Mouse (Mus musculus): Measurements from ENCODE around the gene Rasip1.
A peak's percentile ranks its signal among the peaks of the same experiment; 100 is the strongest.
"Not testable (repeated sequence)": the region's sequence is repeated elsewhere in the genome, so short reads cannot be mapped to it uniquely, and the experiment has no call there.

Gene Rasip1

DNA sequence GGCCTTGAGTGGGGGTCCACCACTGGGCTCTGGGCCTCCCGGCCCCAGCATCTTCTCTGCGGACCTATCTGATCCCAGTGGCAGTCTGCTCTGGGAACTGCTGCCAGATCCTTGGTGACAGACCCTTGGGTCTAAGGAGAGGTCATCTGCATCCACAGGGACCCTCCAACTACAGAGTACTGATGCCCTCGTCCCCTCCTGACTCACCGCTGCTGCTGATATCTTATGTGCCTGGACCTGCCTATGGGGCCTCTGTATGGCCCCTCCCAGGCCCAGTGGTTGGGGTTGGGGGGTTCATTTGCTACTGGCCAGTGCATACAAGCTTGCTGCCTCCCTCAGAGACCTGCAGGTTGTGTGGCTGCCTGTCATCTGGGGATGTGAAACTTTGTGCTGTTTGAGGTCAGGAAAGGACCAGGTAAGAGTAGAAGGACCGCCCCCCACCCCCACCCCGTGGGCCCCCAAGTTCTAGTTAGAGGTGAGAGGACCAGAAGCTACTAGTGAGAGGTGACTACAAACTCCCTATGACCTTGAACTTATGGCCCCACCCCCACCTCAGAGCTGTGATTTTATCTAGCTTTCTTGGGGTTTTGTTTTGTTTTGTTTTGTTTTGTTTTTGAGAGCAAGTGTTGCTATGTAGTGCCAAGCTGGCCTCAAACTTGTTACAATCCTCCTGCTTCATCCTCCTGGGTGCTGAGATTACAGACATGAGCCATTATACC lies 17.7 kb downstream of the Rasip1 start:
- no peak for DNase-seq (ENCODE audit: low spot score)

DNA sequence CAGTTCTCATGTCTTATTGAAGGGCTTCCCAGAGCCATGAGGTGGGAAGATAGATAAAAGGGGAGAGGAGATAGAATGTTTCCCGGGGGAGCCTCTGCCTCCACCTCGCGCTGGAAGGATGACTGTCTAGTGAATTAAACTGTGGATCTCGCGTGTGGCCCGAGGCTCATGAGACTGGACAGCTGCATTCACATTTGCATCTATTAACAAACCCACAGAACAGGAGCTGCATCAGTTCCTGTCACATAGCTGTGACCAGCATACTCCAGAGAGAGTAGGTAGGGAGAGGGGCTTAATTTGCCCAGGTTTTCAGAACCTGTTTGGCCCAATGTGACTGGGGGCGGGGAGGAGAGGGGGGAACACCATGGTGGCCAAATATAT lies 18.3 kb downstream of the Rasip1 start:
- no peak for DNase-seq (ENCODE audit: low spot score)

- DNase-seq (ENCODE audit: low spot score), result no peak
These were observed 19.4 kb downstream of the Rasip1 start for GRCm38 (mm10) chr7:45646671-45647070.

DNA sequence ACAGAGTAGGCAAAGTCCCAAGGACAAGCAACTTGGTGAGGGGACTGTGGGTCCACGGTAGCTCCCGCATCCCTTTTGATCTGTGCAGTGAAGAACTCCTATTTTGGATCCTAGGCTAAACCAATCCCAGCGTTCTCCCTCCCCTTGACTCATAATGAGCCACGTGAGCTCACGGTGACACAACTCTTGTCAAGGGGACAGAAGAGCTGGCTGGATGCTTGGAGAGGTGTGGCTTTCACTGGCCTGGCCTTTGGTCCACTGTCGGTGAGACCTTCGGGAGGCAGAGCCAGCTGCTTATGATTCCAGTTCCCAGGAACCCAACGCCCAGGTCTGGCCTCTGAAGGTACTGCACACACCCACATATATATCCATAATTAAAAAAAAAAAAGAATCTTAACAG lies 22.1 kb downstream of the Rasip1 start:
- DNase-seq (ENCODE audit: low spot score), result no peak

DNA sequence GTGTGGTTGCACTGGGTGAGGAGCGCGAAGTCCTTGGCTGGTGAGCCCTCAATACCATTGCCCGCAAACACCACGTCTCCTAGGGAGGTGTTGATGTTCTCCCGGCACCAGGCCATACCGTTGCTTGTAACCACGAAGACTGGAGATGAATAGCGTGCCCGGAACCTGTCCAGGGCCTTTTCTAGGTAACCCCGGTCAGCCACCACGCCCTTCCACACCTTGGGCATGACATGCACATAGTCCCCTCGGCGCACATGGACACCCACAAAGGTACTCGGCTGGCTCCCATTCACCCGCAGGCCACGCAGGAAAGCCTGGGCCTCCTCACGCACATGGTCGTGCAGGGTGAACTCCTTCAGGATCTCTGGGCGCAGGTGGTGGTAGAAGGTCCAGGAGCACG lies 23.2 kb downstream of the Rasip1 start:
- not testable (repeated sequence) for DNase-seq (ENCODE audit: low spot score)

- DNase-seq (ENCODE audit: low spot score), result no peak
These were observed 27.2 kb downstream of the Rasip1 start for GRCm38 (mm10) chr7:45654424-45655047.

DNA sequence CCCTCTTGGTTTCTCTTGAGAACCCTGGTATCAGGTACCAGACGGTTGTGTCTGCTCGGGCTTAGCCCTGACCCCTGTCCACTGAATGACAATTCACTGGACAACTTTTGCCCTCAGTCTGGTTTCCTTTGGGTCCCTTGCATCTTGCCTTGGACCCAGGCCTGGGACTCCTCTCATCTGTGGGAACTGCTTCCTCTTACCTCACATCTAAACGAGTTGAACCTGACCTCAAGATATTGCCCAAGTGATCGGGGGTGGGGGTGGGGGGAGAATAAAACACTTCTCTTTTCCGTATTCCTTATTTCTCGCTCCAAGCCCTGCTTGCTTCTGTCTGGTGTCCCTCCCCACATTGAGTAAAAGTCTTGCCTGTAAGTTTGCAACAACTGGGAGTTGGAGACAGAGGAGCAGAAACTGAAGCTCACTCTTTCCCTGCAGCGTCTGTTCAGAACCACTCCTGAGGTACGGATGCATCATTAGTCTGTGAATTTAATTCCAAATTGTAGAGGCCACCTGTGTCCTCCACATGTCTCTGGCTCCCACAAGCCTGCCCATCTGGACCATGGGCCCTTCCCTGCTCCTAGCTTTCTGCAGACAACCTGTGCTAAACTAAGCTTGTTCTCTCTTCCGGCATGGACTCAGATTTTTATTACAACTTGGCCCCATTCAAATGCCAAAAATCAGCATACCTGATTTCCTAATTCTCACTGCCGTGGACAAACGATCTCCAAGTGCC lies 33.6 kb downstream of the Rasip1 start:
- DNase-seq (ENCODE audit: low spot score), result no peak

- not testable (repeated sequence) for DNase-seq (ENCODE audit: low spot score)
These were observed 34.4 kb downstream of the Rasip1 start for GRCm38 (mm10) chr7:45661702-45662101.

GRCm38 (mm10) chr7:45665303-45666138 lies 38.2 kb downstream of the Rasip1 start:
- DNase-seq (ENCODE audit: low spot score), result no peak

GRCm38 (mm10) chr7:45666161-45666560 lies 38.9 kb downstream of the Rasip1 start, which contains the start of gene Fut2:
Gene Fut2 (minus strand): TSS chr7:45666394.
- DNase-seq (ENCODE audit: low spot score), result no peak

- DNase-seq (ENCODE audit: low spot score), result no peak
These were observed 40.5 kb downstream of the Rasip1 start for GRCm38 (mm10) chr7:45667761-45668160.

- DNase-seq (ENCODE audit: low spot score), result no peak
These were observed 41.6 kb downstream of the Rasip1 start for GRCm38 (mm10) chr7:45668921-45669320.

DNA sequence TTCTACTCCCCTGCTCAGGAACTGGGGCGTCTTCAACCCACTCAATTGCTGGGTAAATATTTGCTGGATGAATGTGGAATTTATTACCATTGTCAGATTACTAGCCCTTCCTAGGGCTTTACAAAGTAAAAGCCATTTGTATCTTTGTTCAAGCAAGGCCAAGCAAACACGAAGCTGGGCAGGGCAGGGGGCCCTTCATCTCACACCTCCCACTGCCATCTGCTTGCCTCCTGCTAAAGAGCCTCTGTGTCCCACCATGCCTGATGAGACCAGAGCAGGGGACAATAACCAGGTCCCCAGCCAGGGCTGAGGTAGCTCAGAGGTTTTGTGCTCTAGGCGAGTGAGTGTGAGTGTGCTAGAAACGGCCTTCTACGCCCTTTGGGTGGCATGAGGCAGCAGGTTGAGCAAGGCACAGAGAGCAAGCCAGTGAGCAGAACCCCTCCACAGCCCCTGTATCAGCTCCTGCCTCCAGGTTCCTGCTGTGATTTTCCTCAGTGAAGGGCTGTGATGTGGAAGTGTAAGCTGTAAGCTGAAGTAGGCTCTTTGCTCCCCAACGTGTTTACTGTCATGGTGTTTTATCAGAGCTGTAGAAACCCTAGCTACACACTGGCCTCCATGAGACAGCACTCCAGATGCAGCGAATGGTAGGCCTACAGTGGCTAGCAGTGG lies 50.5 kb downstream of the Rasip1 start:
- DNase-seq (ENCODE audit: low spot score), result no peak

GRCm38 (mm10) chr7:45678513-45678912 lies 51.2 kb downstream of the Rasip1 start:
- no peak for DNase-seq (ENCODE audit: low spot score)

DNA sequence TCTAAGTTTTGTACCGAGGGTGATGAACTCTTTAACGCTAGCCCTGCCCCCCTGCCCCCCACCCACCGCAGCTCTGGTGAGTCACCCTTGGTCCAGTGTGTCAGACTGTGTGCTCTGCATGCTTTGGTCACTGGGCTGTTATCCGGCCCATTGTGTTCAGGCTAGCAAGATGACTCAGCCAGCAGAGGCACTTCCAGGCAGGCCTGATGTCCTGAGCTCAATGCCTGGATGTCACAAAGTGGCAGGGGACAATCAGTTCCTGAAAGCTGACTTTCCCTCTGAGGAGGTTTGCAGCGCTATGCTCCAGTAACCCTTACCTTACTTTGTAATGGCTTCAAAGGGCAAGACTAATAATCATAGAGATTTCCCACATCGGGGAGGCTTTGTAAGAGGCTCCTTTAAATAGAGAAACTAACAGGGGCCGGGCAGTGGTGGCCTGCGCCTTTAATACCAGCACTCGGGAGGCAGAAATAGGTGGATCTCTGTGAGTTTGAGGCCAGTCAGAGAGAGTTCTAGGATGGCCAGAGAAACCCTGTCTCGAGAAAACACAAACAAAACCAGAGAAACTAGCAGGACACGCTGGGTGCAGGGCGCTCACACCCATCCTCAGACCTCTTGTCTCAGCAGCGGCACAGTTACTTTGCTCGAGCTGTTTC lies 52.8 kb downstream of the Rasip1 start:
- no peak for DNase-seq (ENCODE audit: low spot score)

- DNase-seq (ENCODE audit: low spot score), result no peak
These were observed 53.9 kb downstream of the Rasip1 start for GRCm38 (mm10) chr7:45681046-45681736.

DNA sequence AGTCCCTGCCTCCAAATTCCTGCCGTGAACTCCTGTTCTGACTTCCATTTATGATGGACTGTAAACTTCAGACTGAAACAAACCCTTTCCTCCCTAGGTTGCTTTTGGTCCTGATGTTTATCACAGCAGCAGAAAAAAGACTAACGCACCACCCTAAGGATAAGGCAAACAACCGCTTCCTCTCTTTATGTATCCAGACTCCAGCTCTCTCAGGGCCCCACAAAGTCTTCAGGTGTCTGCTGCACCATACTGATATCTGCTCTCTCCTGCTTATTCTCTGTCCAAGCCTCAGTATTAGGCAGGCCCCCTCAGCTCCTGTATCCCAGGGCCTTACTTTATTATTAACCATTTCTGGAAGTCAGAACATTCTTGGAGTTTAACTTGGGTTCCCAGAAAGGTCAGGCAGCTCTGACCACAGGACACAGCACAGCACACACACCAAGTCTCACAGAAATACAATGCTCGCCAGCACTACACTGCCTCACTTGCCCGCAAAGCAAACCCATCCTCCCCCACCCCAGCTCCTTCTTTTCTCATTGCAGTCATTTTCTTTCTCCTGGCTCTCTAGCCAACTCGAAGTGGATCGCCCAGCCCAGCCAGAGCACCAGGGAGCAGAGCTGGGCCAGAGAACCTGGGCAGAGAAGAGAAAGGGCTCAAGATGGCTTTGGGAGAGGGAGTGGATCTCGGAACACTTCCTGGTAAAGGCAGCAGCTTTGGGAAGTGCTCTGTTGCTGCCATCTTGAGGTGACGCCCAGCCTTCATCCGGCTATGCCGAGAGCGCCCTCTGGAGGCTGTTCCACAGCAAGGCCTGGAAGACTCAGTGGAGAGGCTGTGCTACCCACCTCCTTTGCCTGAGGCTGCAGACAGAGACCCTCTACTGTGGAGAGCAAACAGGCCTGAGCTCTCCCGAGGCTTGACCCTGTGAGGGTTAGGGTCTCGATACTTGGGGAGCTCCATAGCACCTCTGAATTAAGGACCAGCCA lies 55.1 kb downstream of the Rasip1 start:
- peak; percentile 85 for DNase-seq (ENCODE audit: low spot score)

DNA sequence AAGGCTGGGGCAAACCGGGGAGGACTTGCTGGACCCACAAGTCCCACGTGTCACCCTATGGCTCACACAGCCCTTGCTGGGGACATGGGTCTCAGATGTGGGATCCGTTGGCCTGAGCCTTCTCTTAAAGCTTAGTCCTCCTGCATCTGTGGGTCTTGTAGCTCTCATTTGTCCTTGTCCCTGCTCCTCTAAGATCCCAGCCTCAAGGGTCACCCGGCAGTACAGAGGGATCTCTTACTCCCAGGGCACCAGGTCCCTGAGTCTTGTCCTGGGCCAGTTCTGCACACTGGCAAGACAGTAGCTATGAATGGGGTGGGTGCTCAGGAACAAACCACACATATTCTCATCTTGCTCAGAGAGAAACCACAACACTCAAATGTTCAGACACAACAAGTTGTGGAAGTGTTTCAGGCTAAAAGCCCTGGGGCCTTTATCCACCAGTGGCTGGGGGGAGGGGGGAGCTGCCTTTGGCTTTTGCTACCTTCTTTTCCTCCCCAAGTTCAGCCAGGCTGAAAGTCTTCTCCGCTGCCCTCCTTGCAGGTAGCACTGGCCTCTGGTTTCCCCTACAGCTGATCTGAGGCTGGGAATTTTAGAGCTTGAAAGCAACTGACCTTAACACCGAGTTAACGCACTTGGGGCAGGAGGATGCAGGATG lies 56.2 kb downstream of the Rasip1 start, which contains the start of gene Ntn5:
Ntn5 (plus strand) TSS at position 627 of the 655 bp plus-strand sequence.
- no peak for DNase-seq (ENCODE audit: low spot score)

GRCm38 (mm10) chr7:45685811-45686210 lies 58.5 kb downstream of the Rasip1 start:
- no peak for DNase-seq (ENCODE audit: low spot score)
